Mouse (Mus musculus) B cell, adult (primary cell): Measurements from ENCODE around the gene Ice1. TPM values are rescaled to one million over a fixed set of nuclear protein-coding genes. Genes with fewer than 3 reads are reported as not detected.

Source experiments
- total RNA-seq: library from RNA; stranded (reverse); gene quantifications from 4 replicates; pipeline ENCODE4 v1.2.4, GENCODE M21; 2023; ENCODE audit not compliant: inconsistent age

The Ice1 gene
- 66.1 to 73.2 TPM (median 67.9 TPM) in 4 replicates for total RNA-seq

GRCm38 (mm10) chr13:70637282-70637661 lies at the start of gene Ice1:
Gene Ice1 (minus strand): TSS chr13:70637634.

Other genes with a start within 250 kb of the Ice1 start
- not detected in 4 replicates for gene Adamts16, start 204.2 kb upstream of the Ice1 start, total RNA-seq